Mouse (Mus musculus): Measurements from ENCODE around the gene Rpl14.

DNA sequence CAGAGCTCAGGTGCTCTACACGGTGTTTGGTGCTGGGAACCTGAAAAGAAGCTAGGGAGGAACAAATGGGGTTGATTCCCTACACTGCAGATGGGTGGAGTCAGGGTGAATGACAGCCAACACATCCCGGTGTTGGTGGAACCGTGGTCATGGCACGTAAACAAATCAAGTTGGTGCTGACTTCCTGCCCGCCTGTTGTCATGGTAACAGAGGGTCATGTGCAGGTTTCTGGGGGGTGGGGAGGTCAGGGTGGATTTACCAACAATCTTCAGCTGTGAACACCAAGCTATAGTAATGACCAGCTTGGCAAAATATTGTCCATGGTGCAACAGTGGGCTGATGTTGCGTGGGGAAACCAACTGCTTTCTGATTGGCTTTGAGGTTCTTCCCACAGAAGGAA, 7.5 kb downstream of the Rpl14 start:
- no peak for TF ChIP-seq POLR2A (IDR thresholded peaks at IDR 0.05; ENCODE audit: borderline replicate concordance, extremely low read depth, insufficient read depth, insufficient read length, poor library complexity, severe bottlenecking)
- no peak for TF ChIP-seq CTCF (IDR thresholded peaks at IDR 0.05; ENCODE audit: borderline replicate concordance, extremely low read depth, insufficient read depth, insufficient read length)
